Mouse (Mus musculus) small intestine, adult 2 months (tissue): ENCODE results near the gene Sik3. TPM values are rescaled to one million over a fixed set of nuclear protein-coding genes. Genes with fewer than 3 reads are reported as not detected.

Source experiments
- H3K27ac ChIP-seq: fragments of 200-500 bp; 2 replicates; pipeline ENCODE4 v1.5.1; 2012; ENCODE audit warnings: low read depth, low read length, control low read depth, inconsistent platforms; ENCODE audit not compliant: insufficient read depth
- H3K27me3 ChIP-seq: fragments of 200-500 bp; 2 replicates; pipeline ENCODE4 v1.6.1; 2012; ENCODE audit warnings: mild to moderate bottlenecking, moderate library complexity, low read length, inconsistent platforms; ENCODE audit not compliant: control insufficient read depth, insufficient read depth
- H3K36me3 ChIP-seq: fragments of 200-500 bp; 2 replicates; pipeline ENCODE4 v1.6.1; 2012; ENCODE audit warnings: mild to moderate bottlenecking, low read length, control low read depth, inconsistent platforms; ENCODE audit not compliant: control insufficient read depth, insufficient read depth
- H3K4me1 ChIP-seq: fragments of 200-500 bp; 2 replicates; pipeline ENCODE4 v1.6.1; 2012; ENCODE audit warnings: low read length, inconsistent platforms, mixed read lengths; ENCODE audit not compliant: control insufficient read depth, insufficient read depth, insufficient read length
- H3K4me3 ChIP-seq: fragments of 200-500 bp; 2 replicates; pipeline ENCODE4 v1.5.1; 2012; ENCODE audit warnings: low read depth, mild to moderate bottlenecking, control low read depth, inconsistent platforms, low read length, moderate library complexity
- CTCF ChIP-seq: fragments of 200-500 bp; IDR thresholded peaks from 2 replicates; pipeline ENCODE4 v1.5.1; 2012; ENCODE audit warnings: low read depth, mild to moderate bottlenecking, control low read depth, inconsistent platforms, low read length, moderate library complexity, mixed read lengths; ENCODE audit not compliant: insufficient replicate concordance, insufficient read length; ENCODE audit errors: extremely low read depth
- POLR2A ChIP-seq: fragments of 200-500 bp; IDR thresholded peaks from 2 replicates; pipeline ENCODE4 v1.6.1; 2012; ENCODE audit warnings: low read depth, mild to moderate bottlenecking, control low read depth, inconsistent platforms, low read length, moderate library complexity
- WGBS: fragments of 180-500 bp; shearing (Covaris S2); methylation state at CpG from one replicate; pipeline ENCODE4 v1.1.7; 2018; 5-methylcytosine and 5-hydroxymethylcytosine counted together
- polyA plus RNA-seq: library from polyadenylated mRNA; depleted of rRNA; stranded (reverse); fragments of >200 nt; gene quantifications from 2 replicates; pipeline ENCODE4 v1.2.3, GENCODE M21; 2012

The Sik3 gene
- polyA plus RNA-seq, 1 experiment, result 14.5 TPM

GRCm38 (mm10) chr9:45983676-45984408 is 28.8 kb upstream of the Sik3 start:
- H3K4me1 ChIP-seq, result no peaks in the 10 kb centered on the region; the same call in 1 of the 2 replicates
- WGBS, result under 1% methylated on average over 23 of the region's 23 CpGs
- no peaks in the 10 kb centered on the region for H3K27me3 ChIP-seq
- peak overlapping the region; percentile 39 for H3K27ac ChIP-seq
- no peaks in the 10 kb centered on the region for H3K36me3 ChIP-seq
- peak overlapping the region; percentile 93 for H3K4me3 ChIP-seq
- no peak for TF ChIP-seq CTCF
- no peak for TF ChIP-seq POLR2A

DNA sequence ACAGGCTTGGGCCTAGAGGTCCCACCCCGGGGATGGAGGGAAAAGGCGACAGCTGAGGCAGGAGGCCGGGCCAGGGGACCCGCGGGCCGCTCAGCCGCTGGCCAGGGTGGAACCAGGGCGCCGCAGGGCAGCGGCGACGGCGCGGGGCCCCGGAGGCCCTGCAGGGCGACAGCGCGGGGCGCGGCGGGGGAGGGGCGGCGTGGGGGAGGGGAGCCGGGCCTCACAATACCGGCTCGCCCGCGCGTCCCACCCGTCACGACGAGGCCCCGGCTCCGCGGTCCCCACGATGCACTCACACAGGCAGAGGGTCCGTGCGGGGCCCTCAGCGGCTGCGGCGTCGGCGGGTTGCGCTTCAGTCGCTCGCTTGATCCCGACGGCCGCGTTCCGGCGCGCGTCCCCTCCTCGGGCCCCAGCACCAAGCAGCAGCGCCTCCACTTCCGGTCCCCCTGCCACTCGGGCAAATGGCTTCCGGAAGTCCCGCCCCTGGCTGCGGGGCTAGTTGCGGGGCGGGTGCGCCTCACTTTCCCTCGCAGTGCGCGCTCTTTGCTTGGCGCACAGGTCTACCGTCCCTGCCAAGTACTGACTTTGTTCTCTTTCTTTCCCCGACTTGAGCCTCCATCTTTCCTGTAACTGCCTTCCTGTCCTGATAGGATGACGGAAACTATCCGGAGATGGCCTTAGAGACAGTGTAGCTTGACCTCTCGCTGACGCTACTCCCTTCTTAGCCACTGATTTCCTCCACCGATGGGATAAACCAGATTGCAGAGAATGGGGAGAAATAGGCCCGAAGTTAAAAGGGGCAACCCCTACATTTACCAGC is 28.0 kb upstream of the Sik3 start:
- no peaks in the 10 kb centered on the region for H3K36me3 ChIP-seq
- peak overlapping the region; percentile 87 for H3K27ac ChIP-seq
- H3K4me3 ChIP-seq, result peak overlapping the region; percentile 93
- WGBS, result under 1% methylated on average over 72 of the region's 76 CpGs
- H3K27me3 ChIP-seq, result no peaks in the 10 kb centered on the region
- TF ChIP-seq CTCF (no peak), POLR2A (peak; percentile 50)
- no peaks in the 10 kb centered on the region; the same call in 1 of the 2 replicates for H3K4me1 ChIP-seq

GRCm38 (mm10) chr9:45985229-45985567 is 27.4 kb upstream of the Sik3 start:
- peak overlapping the region; percentile 87 for H3K27ac ChIP-seq

GRCm38 (mm10) chr9:45999009-45999408 is 13.6 kb upstream of the Sik3 start:
- 80% methylated on average over 4 of the region's 4 CpGs for WGBS
- TF ChIP-seq CTCF (no peak), POLR2A (no peak)
- no peaks in the 10 kb centered on the region for H3K27me3 ChIP-seq
- no peaks in the 10 kb centered on the region for H3K36me3 ChIP-seq
- H3K27ac ChIP-seq, result no peak overlapping the region
- no peaks in the 10 kb centered on the region for H3K4me1 ChIP-seq
- no peak overlapping the region for H3K4me3 ChIP-seq

More at GRCm38 (mm10) chr9:45985229-45985567, 27.4 kb upstream of the Sik3 start:
- Histone ChIP-seq H3K36me3 (no peaks in the 10 kb centered on the region), H3K4me1 (no peaks in the 10 kb centered on the region; the same call in 1 of the 2 replicates), H3K27me3 (no peaks in the 10 kb centered on the region), H3K4me3 (peak overlapping the region; percentile 93; the same call in 1 of the 2 replicates)
- TF ChIP-seq POLR2A (no peak), CTCF (no peak)
- 1% methylated on average over 4 of the region's 4 CpGs for whole genome bisulfite sequencing

DNA sequence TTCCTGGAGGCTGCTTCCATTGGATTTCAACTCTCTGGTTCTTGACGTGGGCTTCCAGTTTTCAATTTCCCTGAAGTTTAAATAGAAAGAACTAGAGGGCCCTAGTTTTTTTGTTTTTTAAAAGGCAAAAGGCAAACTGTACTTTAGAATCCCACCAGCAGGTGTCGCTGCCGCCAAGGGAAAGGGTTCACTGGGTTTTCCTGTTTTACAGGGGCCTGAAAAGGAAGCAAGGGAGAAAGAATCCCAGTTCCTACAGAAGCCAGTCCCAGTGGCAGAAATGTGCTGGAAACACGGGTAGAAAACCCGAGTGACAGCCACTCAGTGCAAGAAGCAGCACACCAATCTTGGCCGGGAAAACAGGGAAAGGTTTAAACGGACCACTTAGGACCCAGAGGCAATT is 8.9 kb upstream of the Sik3 start:
- WGBS, result 8% methylated on average over 7 of the region's 7 CpGs
- TF ChIP-seq CTCF, result peak; percentile 84; the same call in 1 of the 2 replicates
- TF ChIP-seq POLR2A, result no peak
- Histone ChIP-seq H3K4me3 (no peak overlapping the region), H3K27ac (no peak overlapping the region), H3K27me3 (no peaks in the 10 kb centered on the region), H3K36me3 (no peaks in the 10 kb centered on the region), H3K4me1 (no peaks in the 10 kb centered on the region)

GRCm38 (mm10) chr9:46004529-46004928 is 8.1 kb upstream of the Sik3 start:
- Histone ChIP-seq H3K27me3 (no peaks in the 10 kb centered on the region), H3K4me1 (no peaks in the 10 kb centered on the region), H3K36me3 (no peaks in the 10 kb centered on the region), H3K27ac (no peak overlapping the region), H3K4me3 (no peak overlapping the region)
- WGBS, result 72% methylated on average over 3 of the region's 3 CpGs
- TF ChIP-seq CTCF (no peak), POLR2A (no peak)

DNA sequence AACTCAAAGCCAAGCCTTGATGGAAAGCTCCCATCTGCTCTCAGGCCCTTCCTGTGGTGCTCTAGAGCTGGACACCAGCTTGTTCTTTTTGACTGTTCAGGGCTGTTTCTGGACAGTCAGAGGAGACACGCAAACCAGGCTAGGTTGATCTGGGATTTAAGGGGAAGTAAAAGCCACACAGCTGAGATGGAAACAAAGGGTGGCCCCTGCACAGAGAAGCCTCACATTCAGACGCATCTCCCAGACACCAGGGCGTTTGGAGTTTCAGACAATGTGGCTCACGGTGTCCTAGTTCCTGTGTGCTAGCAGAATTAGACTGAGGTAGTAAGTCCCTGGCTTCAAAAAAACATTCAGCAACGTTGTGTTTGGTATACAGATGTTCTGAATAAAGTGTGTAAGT is 6.4 kb upstream of the Sik3 start:
- TF ChIP-seq CTCF (no peak), POLR2A (no peak)
- H3K36me3 ChIP-seq, result no peaks in the 10 kb centered on the region
- WGBS, result 64% methylated on average over 5 of the region's 5 CpGs

More for the DNA sequence above, 6.4 kb upstream of the Sik3 start:
- Histone ChIP-seq H3K4me1 (peaks cover 6% of the 10 kb centered on the region; the same call in 1 of the 2 replicates), H3K4me3 (no peak overlapping the region), H3K27me3 (no peaks in the 10 kb centered on the region), H3K27ac (no peak overlapping the region)
